Mouse (Mus musculus): ENCODE results near the gene Pcsk2. TPM values are rescaled to one million over a fixed set of nuclear protein-coding genes. Genes with fewer than 3 reads are reported as not detected.

Pcsk2 gene
- polyA plus RNA-seq, 1 experiment from 2014 or later = 0.05 TPM

GRCm38 (mm10) chr2:143614775-143615174 is 68.8 kb downstream of the Pcsk2 start:
- no peak for ATAC-seq (ENCODE audit: low read depth)
- no peak overlapping the region for H3K4me2 ChIP-seq (ENCODE audit: low read depth, low read length)
- H3K4me3 ChIP-seq (ENCODE audit: low read depth, low read length) = no peak overlapping the region
- no peaks in the 10 kb centered on the region for H3K36me3 ChIP-seq (ENCODE audit: control insufficient read depth, insufficient read depth)
- no peak overlapping the region for H3K27ac ChIP-seq (ENCODE audit: low read length)
- no peaks in the 10 kb centered on the region for H3K4me1 ChIP-seq (ENCODE audit: control insufficient read depth, low read depth, low read length)
- no peaks in the 10 kb centered on the region for H3K27me3 ChIP-seq (ENCODE audit: control insufficient read depth, insufficient read depth, low read depth, low read length)
- no peak overlapping the region for H3K9ac ChIP-seq (ENCODE audit: low read depth, low read length)
- 61% methylated on average over 5 of the region's 5 CpGs for WGBS (ENCODE audit: insufficient replicate concordance)
- H3K9me3 ChIP-seq (replicated peaks; ENCODE audit: control insufficient read depth, low read length) = no peaks in the 10 kb centered on the region

- no peaks in the 10 kb centered on the region for H3K9me3 ChIP-seq (replicated peaks; ENCODE audit: control insufficient read depth, low read length)
- H3K4me2 ChIP-seq (ENCODE audit: low read depth, low read length) = no peak overlapping the region
- WGBS (ENCODE audit: insufficient replicate concordance) = 28% methylated on average over 3 of the region's 3 CpGs
- no peak overlapping the region for H3K27ac ChIP-seq (ENCODE audit: low read length)
- no peak overlapping the region for H3K9ac ChIP-seq (ENCODE audit: low read depth, low read length)
- no peak overlapping the region for H3K4me3 ChIP-seq (ENCODE audit: low read depth, low read length)
- no peaks in the 10 kb centered on the region for H3K4me1 ChIP-seq (ENCODE audit: control insufficient read depth, low read depth, low read length)
- no peaks in the 10 kb centered on the region for H3K27me3 ChIP-seq (ENCODE audit: control insufficient read depth, insufficient read depth, low read depth, low read length)
- no peaks in the 10 kb centered on the region for H3K36me3 ChIP-seq (ENCODE audit: control insufficient read depth, insufficient read depth)
- ATAC-seq (ENCODE audit: low read depth) = no peak
Measured at GRCm38 (mm10) chr2:143620916-143621315, 75.0 kb downstream of the Pcsk2 start.

GRCm38 (mm10) chr2:143623916-143624315 is 78.0 kb downstream of the Pcsk2 start:
- Histone ChIP-seq H3K9me3 (replicated peaks; ENCODE audit: control insufficient read depth, low read length) (no peaks in the 10 kb centered on the region), H3K27ac (ENCODE audit: low read length) (no peak overlapping the region), H3K9ac (ENCODE audit: low read depth, low read length) (no peak overlapping the region), H3K4me1 (ENCODE audit: control insufficient read depth, low read depth, low read length) (no peaks in the 10 kb centered on the region), H3K4me3 (ENCODE audit: low read depth, low read length) (no peak overlapping the region), H3K27me3 (ENCODE audit: control insufficient read depth, insufficient read depth, low read depth, low read length) (no peaks in the 10 kb centered on the region), H3K4me2 (ENCODE audit: low read depth, low read length) (no peak overlapping the region), H3K36me3 (ENCODE audit: control insufficient read depth, insufficient read depth) (no peaks in the 10 kb centered on the region)
- no peak for ATAC-seq (ENCODE audit: low read depth)
- 42% methylated on average over 3 of the region's 3 CpGs for WGBS (ENCODE audit: insufficient replicate concordance)

- Histone ChIP-seq H3K9me3 (replicated peaks; ENCODE audit: control insufficient read depth, low read length) (no peaks in the 10 kb centered on the region), H3K4me3 (ENCODE audit: low read depth, low read length) (no peak overlapping the region), H3K27me3 (ENCODE audit: control insufficient read depth, insufficient read depth, low read depth, low read length) (no peaks in the 10 kb centered on the region), H3K4me2 (ENCODE audit: low read depth, low read length) (no peak overlapping the region), H3K36me3 (ENCODE audit: control insufficient read depth, insufficient read depth) (no peaks in the 10 kb centered on the region), H3K9ac (ENCODE audit: low read depth, low read length) (no peak overlapping the region), H3K4me1 (ENCODE audit: control insufficient read depth, low read depth, low read length) (no peaks in the 10 kb centered on the region), H3K27ac (ENCODE audit: low read length) (no peak overlapping the region)
- ATAC-seq (ENCODE audit: low read depth) = no peak
- 48% methylated on average over 1 of the region's 1 CpGs for WGBS (ENCODE audit: insufficient replicate concordance)
Measured at GRCm38 (mm10) chr2:143643305-143643704, 97.3 kb downstream of the Pcsk2 start.

DNA sequence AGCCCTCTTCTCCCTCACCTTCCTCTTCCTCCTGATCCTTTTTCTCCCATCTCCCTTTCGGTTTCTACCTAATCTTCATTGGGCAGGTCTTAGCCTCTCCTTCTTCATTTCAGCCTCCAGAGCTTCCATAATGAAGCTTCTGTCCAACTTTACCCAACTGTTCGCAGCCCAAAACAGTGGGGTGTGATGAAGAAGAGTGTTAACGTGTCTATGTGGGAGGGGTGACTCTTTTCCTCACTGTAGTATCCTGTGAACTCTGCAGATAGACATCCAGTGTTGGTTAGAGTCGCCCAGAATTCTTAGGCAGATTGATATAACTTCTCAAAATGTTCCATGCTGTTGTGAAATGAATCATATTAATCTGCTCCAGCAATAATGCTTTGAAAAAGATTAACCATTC is 98.4 kb downstream of the Pcsk2 start:
- Histone ChIP-seq H3K4me2 (ENCODE audit: low read depth, low read length) (no peak overlapping the region), H3K9me3 (replicated peaks; ENCODE audit: control insufficient read depth, low read length) (no peaks in the 10 kb centered on the region), H3K4me3 (ENCODE audit: low read depth, low read length) (no peak overlapping the region), H3K27me3 (ENCODE audit: control insufficient read depth, insufficient read depth, low read depth, low read length) (no peaks in the 10 kb centered on the region), H3K27ac (ENCODE audit: low read length) (no peak overlapping the region), H3K9ac (ENCODE audit: low read depth, low read length) (no peak overlapping the region), H3K36me3 (ENCODE audit: control insufficient read depth, insufficient read depth) (no peaks in the 10 kb centered on the region), H3K4me1 (ENCODE audit: control insufficient read depth, low read depth, low read length) (no peaks in the 10 kb centered on the region)
- no peak for ATAC-seq (ENCODE audit: low read depth)
- WGBS (ENCODE audit: insufficient replicate concordance) = 44% methylated on average over 4 of the region's 4 CpGs

- H3K27me3 ChIP-seq (ENCODE audit: control insufficient read depth, insufficient read depth, low read depth, low read length) = no peaks in the 10 kb centered on the region
- no peak overlapping the region for H3K27ac ChIP-seq (ENCODE audit: low read length)
- no peaks in the 10 kb centered on the region for H3K4me1 ChIP-seq (ENCODE audit: control insufficient read depth, low read depth, low read length)
- whole genome bisulfite sequencing (ENCODE audit: insufficient replicate concordance) = 53% methylated on average over 5 of the region's 5 CpGs
- H3K9ac ChIP-seq (ENCODE audit: low read depth, low read length) = no peak overlapping the region
- no peak overlapping the region for H3K4me3 ChIP-seq (ENCODE audit: low read depth, low read length)
- ATAC-seq (ENCODE audit: low read depth) = no peak
- no peaks in the 10 kb centered on the region for H3K9me3 ChIP-seq (replicated peaks; ENCODE audit: control insufficient read depth, low read length)
- H3K4me2 ChIP-seq (ENCODE audit: low read depth, low read length) = no peak overlapping the region
- no peaks in the 10 kb centered on the region for H3K36me3 ChIP-seq (ENCODE audit: control insufficient read depth, insufficient read depth)
Measured at GRCm38 (mm10) chr2:143646001-143646400, 100.0 kb downstream of the Pcsk2 start.

DNA sequence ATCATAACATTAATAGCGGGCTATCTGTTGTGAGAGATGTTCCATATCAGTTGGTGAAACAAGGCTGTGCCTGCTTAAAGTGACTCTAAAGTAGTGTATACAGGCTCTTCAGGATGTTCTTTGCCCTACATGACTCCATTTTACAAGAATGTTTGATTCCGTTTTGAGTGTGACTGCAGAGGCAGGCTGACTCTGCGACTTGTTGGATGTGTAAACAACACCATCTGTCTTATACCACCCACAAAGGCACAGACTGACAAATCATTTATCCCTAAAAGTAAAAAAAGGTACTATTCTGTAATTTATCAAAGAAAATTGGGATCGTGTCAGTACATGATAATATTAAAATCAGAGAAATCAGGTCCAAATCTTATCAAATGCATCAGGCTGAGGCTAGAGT is 108.7 kb downstream of the Pcsk2 start:
- H3K9me3 ChIP-seq (replicated peaks; ENCODE audit: control insufficient read depth, low read length) = no peaks in the 10 kb centered on the region
- 61% methylated on average over 4 of the region's 4 CpGs for WGBS (ENCODE audit: insufficient replicate concordance)
- no peaks in the 10 kb centered on the region for H3K27me3 ChIP-seq (ENCODE audit: control insufficient read depth, insufficient read depth, low read depth, low read length)
- no peaks in the 10 kb centered on the region for H3K4me1 ChIP-seq (ENCODE audit: control insufficient read depth, low read depth, low read length)
- H3K36me3 ChIP-seq (ENCODE audit: control insufficient read depth, insufficient read depth) = no peaks in the 10 kb centered on the region
- no peak overlapping the region for H3K27ac ChIP-seq (ENCODE audit: low read length)
- H3K9ac ChIP-seq (ENCODE audit: low read depth, low read length) = no peak overlapping the region
- ATAC-seq (ENCODE audit: low read depth) = no peak
- H3K4me2 ChIP-seq (ENCODE audit: low read depth, low read length) = no peak overlapping the region
- no peak overlapping the region for H3K4me3 ChIP-seq (ENCODE audit: low read depth, low read length)

GRCm38 (mm10) chr2:143656968-143657367 is 111.0 kb downstream of the Pcsk2 start:
- Histone ChIP-seq H3K9ac (ENCODE audit: low read depth, low read length) (no peak overlapping the region), H3K9me3 (replicated peaks; ENCODE audit: control insufficient read depth, low read length) (no peaks in the 10 kb centered on the region), H3K4me3 (ENCODE audit: low read depth, low read length) (no peak overlapping the region), H3K27me3 (ENCODE audit: control insufficient read depth, insufficient read depth, low read depth, low read length) (no peaks in the 10 kb centered on the region), H3K4me1 (ENCODE audit: control insufficient read depth, low read depth, low read length) (no peaks in the 10 kb centered on the region), H3K36me3 (ENCODE audit: control insufficient read depth, insufficient read depth) (no peaks in the 10 kb centered on the region), H3K27ac (ENCODE audit: low read length) (no peak overlapping the region), H3K4me2 (ENCODE audit: low read depth, low read length) (no peak overlapping the region)
- no peak for ATAC-seq (ENCODE audit: low read depth)
- WGBS (ENCODE audit: insufficient replicate concordance) = 46% methylated on average over 4 of the region's 4 CpGs

GRCm38 (mm10) chr2:143666785-143667184 is 120.8 kb downstream of the Pcsk2 start:
- H3K27ac ChIP-seq (ENCODE audit: low read length) = no peak overlapping the region
- peak overlapping the region; percentile 33; the same call in 1 of the 2 replicates for H3K4me2 ChIP-seq (ENCODE audit: low read depth, low read length)
- no peak overlapping the region for H3K9ac ChIP-seq (ENCODE audit: low read depth, low read length)
- ATAC-seq (ENCODE audit: low read depth) = peak; percentile 37; the same call in 1 of the 2 replicates
- H3K4me1 ChIP-seq (ENCODE audit: control insufficient read depth, low read depth, low read length) = no peaks in the 10 kb centered on the region
- H3K27me3 ChIP-seq (ENCODE audit: control insufficient read depth, insufficient read depth, low read depth, low read length) = no peaks in the 10 kb centered on the region
- 53% methylated on average over 5 of the region's 5 CpGs for WGBS (ENCODE audit: insufficient replicate concordance)
- H3K36me3 ChIP-seq (ENCODE audit: control insufficient read depth, insufficient read depth) = no peaks in the 10 kb centered on the region
- H3K4me3 ChIP-seq (ENCODE audit: low read depth, low read length) = no peak overlapping the region
- H3K9me3 ChIP-seq (replicated peaks; ENCODE audit: control insufficient read depth, low read length) = no peaks in the 10 kb centered on the region

Measured in liver, embryonic 16.5 days (tissue).